Mouse (Mus musculus): Measurements from ENCODE around the gene Akap9.
"Not testable (repeated sequence)": the region's sequence is repeated elsewhere in the genome, so short reads cannot be mapped to it uniquely, and the experiment has no call there.

The Akap9 gene

GRCm38 (mm10) chr5:3927801-3928689 is at the start of gene Akap9:
TSS of gene Akap9 (plus strand) at chr5:3928054.
- peak; percentile 29 for DNase-seq (ENCODE audit: low read depth, low spot score)

- DNase-seq (ENCODE audit: low read depth, low spot score), result not testable (repeated sequence)
Measured at GRCm38 (mm10) chr5:3886862-3887261, 41.0 kb upstream of the Akap9 start.

- no peak for DNase-seq (ENCODE audit: low read depth, low spot score)
Measured at GRCm38 (mm10) chr5:3889201-3889600, 38.7 kb upstream of the Akap9 start.

- DNase-seq (ENCODE audit: low read depth, low spot score), result peak; percentile 15
Measured at GRCm38 (mm10) chr5:3893459-3894293, 34.2 kb upstream of the Akap9 start, which contains the start of gene Mterf1a. TSS of gene Mterf1a (minus strand) at chr5:3893933.

GRCm38 (mm10) chr5:3894294-3894619 is 33.6 kb upstream of the Akap9 start:
- DNase-seq (ENCODE audit: low read depth, low spot score), result not testable (repeated sequence)

GRCm38 (mm10) chr5:3905471-3905870 is 22.4 kb upstream of the Akap9 start:
- DNase-seq (ENCODE audit: low read depth, low spot score), result no peak

- no peak for DNase-seq (ENCODE audit: low read depth, low spot score)
Measured at GRCm38 (mm10) chr5:3922350-3922749, 5.5 kb upstream of the Akap9 start.

GRCm38 (mm10) chr5:3926666-3927065 is 1.2 kb upstream of the Akap9 start:
- DNase-seq (ENCODE audit: low read depth, low spot score), result no peak

GRCm38 (mm10) chr5:3928690-3929046 is 814 bp downstream of the Akap9 start:
- DNase-seq (ENCODE audit: low read depth, low spot score), result no peak

GRCm38 (mm10) chr5:3930760-3931159 is 2.9 kb downstream of the Akap9 start:
- DNase-seq (ENCODE audit: low read depth, low spot score), result no peak

- no peak for DNase-seq (ENCODE audit: low read depth, low spot score)
Measured at GRCm38 (mm10) chr5:3931636-3932035, 3.8 kb downstream of the Akap9 start.

- DNase-seq (ENCODE audit: low read depth, low spot score), result no peak
Measured at GRCm38 (mm10) chr5:3933551-3933950, 5.7 kb downstream of the Akap9 start.

- no peak for DNase-seq (ENCODE audit: low read depth, low spot score)
Measured at GRCm38 (mm10) chr5:3935266-3935665, 7.4 kb downstream of the Akap9 start.

- DNase-seq (ENCODE audit: low read depth, low spot score), result no peak
Measured at GRCm38 (mm10) chr5:3935778-3936554, 8.1 kb downstream of the Akap9 start.

GRCm38 (mm10) chr5:3938905-3939304 is 11.1 kb downstream of the Akap9 start:
- no peak for DNase-seq (ENCODE audit: low read depth, low spot score)

GRCm38 (mm10) chr5:3939335-3939734 is 11.5 kb downstream of the Akap9 start:
- DNase-seq (ENCODE audit: low read depth, low spot score), result no peak

- no peak for DNase-seq (ENCODE audit: low read depth, low spot score)
Measured at GRCm38 (mm10) chr5:3941240-3941639, 13.4 kb downstream of the Akap9 start.

GRCm38 (mm10) chr5:3943169-3943568 is 15.3 kb downstream of the Akap9 start:
- DNase-seq (ENCODE audit: low read depth, low spot score), result not testable (repeated sequence)

GRCm38 (mm10) chr5:3952498-3952897 is 24.6 kb downstream of the Akap9 start:
- no peak for DNase-seq (ENCODE audit: low read depth, low spot score)

- no peak for DNase-seq (ENCODE audit: low read depth, low spot score)
Measured at GRCm38 (mm10) chr5:3954541-3954940, 26.7 kb downstream of the Akap9 start.

- DNase-seq (ENCODE audit: low read depth, low spot score), result no peak
Measured at GRCm38 (mm10) chr5:3961286-3961685, 33.4 kb downstream of the Akap9 start.

GRCm38 (mm10) chr5:3968415-3968814 is 40.6 kb downstream of the Akap9 start:
- no peak for DNase-seq (ENCODE audit: low read depth, low spot score)

All from retina, adult 2 months (tissue).